Mouse (Mus musculus) ovary, adult 18-20 months (tissue): Measurements from ENCODE around the gene Mpg.
A peak's percentile ranks its signal among the peaks of the same experiment; 100 is the strongest.

Experiments
- DNase-seq: peaks from one replicate; pipeline ENCODE4 v3.0.0; 2022; ENCODE audit warnings: low spot score, mixed read lengths

The Mpg gene

DNA sequence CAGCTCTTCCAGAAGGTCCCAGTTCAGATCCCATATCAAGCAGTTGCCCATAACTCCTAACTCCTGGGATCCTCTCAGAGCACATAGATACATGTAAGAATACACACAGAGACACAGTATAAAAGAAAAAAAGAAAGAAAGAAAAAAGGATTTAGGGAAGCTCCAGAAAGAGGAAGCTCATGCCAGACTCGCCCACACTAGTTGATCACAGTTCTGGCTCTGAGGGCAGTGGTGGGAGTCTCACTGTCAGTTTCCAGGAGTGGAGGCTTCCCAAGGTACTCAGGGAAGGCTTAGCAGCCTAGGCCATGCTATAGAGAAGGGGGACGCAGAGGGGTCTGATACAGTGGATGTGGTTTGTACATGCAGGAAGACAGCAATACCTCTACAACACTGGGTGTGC is 4.8 kb downstream of the Mpg start:
- no peak for DNase-seq

- no peak for DNase-seq
Measured at GRCm38 (mm10) chr11:32232848-32233247, 6.5 kb downstream of the Mpg start.

- no peak for DNase-seq
Measured at GRCm38 (mm10) chr11:32233895-32234294, 7.6 kb downstream of the Mpg start.

- DNase-seq = no peak
Measured at GRCm38 (mm10) chr11:32234816-32235485, 8.6 kb downstream of the Mpg start.

DNA sequence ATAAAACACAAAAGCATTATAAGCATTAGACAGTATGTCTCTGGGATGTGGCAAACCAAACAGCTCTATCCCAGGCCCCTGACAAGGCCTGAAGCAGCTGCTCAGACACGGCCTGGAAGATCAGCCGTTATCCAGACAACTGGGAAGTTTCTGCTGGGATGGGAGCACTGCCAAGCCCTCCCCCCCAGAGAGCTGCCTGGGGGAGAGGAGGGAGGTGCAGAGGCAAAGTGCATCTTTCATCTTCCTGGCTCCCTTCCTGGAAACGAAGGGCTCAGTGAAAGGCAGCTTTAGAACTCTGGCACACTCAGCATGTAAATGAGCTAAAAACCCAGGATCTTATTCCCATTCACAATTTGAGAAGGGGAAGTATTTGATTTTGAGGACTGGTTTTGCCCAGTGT is 9.3 kb downstream of the Mpg start:
- DNase-seq = peak; percentile 75

GRCm38 (mm10) chr11:32236132-32236531 is 9.8 kb downstream of the Mpg start:
- DNase-seq = no peak

- DNase-seq = no peak
Measured at GRCm38 (mm10) chr11:32236712-32237410, 10.6 kb downstream of the Mpg start.

- DNase-seq = no peak
Measured at GRCm38 (mm10) chr11:32237411-32237795, 11.1 kb downstream of the Mpg start.

GRCm38 (mm10) chr11:32238093-32238860 is 12.0 kb downstream of the Mpg start:
- DNase-seq = no peak

DNA sequence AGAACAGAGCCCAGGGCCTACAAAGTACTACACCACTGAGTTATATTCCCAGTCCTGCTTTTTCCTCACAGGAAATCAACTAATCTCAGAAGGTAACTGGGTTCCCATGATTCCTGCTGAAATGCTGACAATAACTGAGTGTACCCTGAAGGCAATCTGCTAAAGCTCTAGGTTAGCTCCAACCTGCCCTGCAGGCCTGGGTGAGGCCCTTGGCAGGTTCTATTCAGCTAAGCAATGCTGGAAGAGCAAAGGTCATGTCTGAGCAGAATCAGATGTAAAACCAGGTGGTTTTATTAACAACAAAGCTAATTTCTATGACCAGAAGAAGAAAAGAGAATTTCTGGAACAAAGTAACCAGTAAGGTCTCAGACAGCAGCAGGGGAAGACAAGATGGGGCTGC is 15.1 kb downstream of the Mpg start:
- DNase-seq = no peak

GRCm38 (mm10) chr11:32242209-32242608 is 15.9 kb downstream of the Mpg start:
- no peak for DNase-seq

DNA sequence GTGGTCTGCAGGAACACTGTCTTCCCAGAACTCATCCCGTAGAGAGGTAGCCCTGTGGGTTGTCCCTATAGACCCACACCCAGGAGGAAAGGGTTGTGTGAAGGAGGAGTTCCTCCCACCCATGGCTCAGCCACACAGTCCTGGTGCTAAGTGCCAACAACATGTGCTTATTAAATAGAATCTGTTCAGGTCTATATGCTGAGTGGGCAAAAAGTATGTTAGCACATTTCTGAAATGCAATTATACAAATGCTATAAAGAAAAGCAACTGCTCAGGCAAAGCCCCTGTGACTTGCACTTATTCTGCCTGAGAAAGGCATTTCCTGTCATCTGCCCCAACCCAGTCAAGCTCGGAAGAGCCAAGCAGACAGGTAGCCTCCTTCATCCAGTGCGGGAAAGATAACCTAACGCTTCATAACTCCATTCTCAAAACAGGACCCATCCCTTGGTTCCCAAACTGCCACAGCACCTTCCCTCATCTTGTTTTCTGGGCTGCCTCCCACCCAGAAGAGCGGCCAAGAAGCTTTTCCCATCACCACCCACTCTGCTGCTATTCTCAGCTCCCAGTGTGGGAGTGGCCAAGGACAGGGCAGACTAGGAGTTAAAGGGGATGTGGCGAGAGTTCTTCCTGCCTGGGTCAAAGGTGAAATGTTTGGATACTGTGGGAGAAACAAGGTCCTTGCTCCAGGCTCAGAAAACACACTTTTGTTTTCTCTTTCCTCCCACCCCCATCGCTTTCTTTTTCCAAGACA is 17.1 kb downstream of the Mpg start:
- peak; percentile 30 for DNase-seq

DNA sequence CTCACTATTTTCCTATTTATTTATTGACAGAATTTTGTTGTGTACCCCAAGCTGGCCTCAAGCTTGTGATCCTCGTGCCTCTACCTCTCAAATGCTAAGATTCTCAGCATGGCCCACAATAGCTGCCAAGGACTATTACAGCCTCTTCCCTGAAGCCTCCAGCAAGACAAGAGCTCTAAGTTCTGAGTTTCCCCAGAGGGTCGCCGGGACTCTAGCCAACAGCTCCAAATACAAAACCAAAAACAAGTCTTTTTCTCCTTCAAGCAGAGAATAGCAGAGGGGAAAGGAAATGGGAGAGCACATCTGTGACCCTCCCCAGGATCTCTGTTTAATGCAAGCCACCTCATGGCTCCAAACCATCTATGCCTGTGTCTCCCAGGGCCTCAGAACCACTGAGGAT is 17.8 kb downstream of the Mpg start:
- DNase-seq = no peak

- no peak for DNase-seq
Measured at GRCm38 (mm10) chr11:32244617-32245016, 18.3 kb downstream of the Mpg start.

- DNase-seq = no peak
Measured at GRCm38 (mm10) chr11:32245614-32246013, 19.3 kb downstream of the Mpg start.

GRCm38 (mm10) chr11:32247068-32247467 is 20.8 kb downstream of the Mpg start:
- no peak for DNase-seq

GRCm38 (mm10) chr11:32248350-32248749 is 22.0 kb downstream of the Mpg start:
- no peak for DNase-seq

- DNase-seq = no peak
Measured at GRCm38 (mm10) chr11:32250880-32251763, 24.8 kb downstream of the Mpg start.

DNA sequence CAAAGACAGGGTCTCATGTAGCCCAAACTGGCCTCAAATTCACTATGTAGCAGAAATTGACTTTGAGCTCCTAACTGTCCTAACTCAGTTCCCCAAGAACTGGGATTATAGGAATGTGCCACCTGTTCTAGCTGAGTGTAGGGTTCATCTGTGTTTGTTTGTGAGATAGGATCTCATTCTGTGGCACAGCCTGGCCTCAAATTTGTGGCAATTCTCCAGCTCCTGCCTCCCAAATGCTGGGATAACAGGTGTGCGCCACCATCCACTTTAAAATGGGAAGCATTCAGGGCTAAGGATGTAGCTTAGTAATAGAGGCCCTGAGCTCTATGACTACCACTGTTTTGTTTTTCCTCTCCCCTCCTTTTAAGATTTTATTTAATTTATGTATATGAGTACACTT is 26.8 kb downstream of the Mpg start:
- DNase-seq = no peak

DNA sequence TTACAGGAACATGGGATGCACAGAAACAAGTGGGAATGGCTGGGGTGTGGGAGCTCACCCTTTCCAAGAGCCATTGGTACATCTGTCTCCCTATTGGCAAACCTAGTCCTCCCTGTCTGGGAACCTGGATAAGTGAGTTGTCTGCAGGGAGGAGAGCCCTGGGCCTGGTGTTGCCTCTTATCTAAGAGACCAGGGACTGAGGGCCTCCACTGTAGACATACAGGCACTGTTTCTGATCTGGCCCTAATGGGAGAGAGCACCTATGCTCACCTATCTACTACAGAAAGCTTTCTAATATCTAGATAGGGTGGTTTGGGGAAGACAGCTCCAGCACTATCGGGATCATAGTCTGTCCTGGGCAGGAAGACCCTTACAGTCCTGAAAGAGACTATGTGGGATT is 29.8 kb downstream of the Mpg start:
- no peak for DNase-seq

- no peak for DNase-seq
Measured at GRCm38 (mm10) chr11:32256566-32256965, 30.3 kb downstream of the Mpg start.
